Mouse (Mus musculus): ENCODE data around the gene Rgs7.

DNA sequence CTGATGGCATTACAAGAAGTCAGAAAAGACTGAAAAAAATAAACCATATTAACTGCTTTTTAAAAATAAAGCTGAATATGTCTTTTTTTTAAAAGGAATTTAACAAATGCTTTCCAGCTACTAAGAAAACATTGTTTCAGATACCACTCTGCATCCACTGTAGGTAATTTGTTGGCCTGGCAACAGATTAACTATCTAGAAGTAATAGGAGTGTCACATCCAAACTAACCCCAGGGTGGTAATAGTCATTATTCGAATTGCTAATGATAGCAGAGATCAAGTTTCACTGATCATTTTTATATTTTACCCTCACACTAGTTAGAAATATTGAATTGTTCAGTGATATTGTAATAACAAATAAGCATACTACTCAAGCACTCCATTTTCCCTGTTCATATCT lies 232.9 kb downstream of the Rgs7 start:
- no peak for TF ChIP-seq POLR2A (IDR thresholded peaks at IDR 0.05; ENCODE audit: low read depth, low read length)
- no peak for TF ChIP-seq CTCF (IDR thresholded peaks at IDR 0.05; ENCODE audit: borderline replicate concordance, insufficient read depth, low read length)
